Mouse (Mus musculus) layer of hippocampus, adult 9-11 months (tissue): ENCODE measurements around the gene Popdc2.
"Not testable (repeated sequence)": the region's sequence is repeated elsewhere in the genome, so short reads cannot be mapped to it uniquely, and the experiment has no call there.

ENCODE experiments used
- DNase-seq: peaks from one replicate; pipeline ENCODE4 v3.0.0; 2022

Gene Popdc2

GRCm38 (mm10) chr16:38361933-38362332 is at the start of gene Popdc2:
Gene Popdc2 (plus strand): TSS chr16:38362209.
- DNase-seq, result no peak

GRCm38 (mm10) chr16:38318492-38318891 is 43.5 kb upstream of the Popdc2 start:
- no peak for DNase-seq

GRCm38 (mm10) chr16:38319087-38319486 is 42.9 kb upstream of the Popdc2 start:
- no peak for DNase-seq

- DNase-seq, result peak; percentile 62
These were observed 40.5 kb upstream of the Popdc2 start for GRCm38 (mm10) chr16:38321452-38321935.

- no peak for DNase-seq
These were observed 37.7 kb upstream of the Popdc2 start for GRCm38 (mm10) chr16:38324311-38324710.

GRCm38 (mm10) chr16:38326778-38327397 is 35.1 kb upstream of the Popdc2 start:
- no peak for DNase-seq

GRCm38 (mm10) chr16:38329340-38329739 is 32.7 kb upstream of the Popdc2 start:
- no peak for DNase-seq

GRCm38 (mm10) chr16:38334431-38334830 is 27.6 kb upstream of the Popdc2 start:
- DNase-seq, result no peak

- DNase-seq, result not testable (repeated sequence)
These were observed 23.9 kb upstream of the Popdc2 start for GRCm38 (mm10) chr16:38338077-38338476.

GRCm38 (mm10) chr16:38341396-38342324 is 20.3 kb upstream of the Popdc2 start, which contains the start of gene Maats1:
Gene Maats1 (minus strand): TSS chr16:38342143.
- DNase-seq, result peak; percentile 73

GRCm38 (mm10) chr16:38344941-38345725 is 16.9 kb upstream of the Popdc2 start:
- no peak for DNase-seq

GRCm38 (mm10) chr16:38346529-38347325 is 15.3 kb upstream of the Popdc2 start, which contains the start of the genes Cox17 and Gm21987:
Gene Cox17 (plus strand): TSS chr16:38346991.
Gene Gm21987 (plus strand): TSS chr16:38347040.
- DNase-seq, result peak; percentile 96

- DNase-seq, result no peak
These were observed 14.4 kb upstream of the Popdc2 start for GRCm38 (mm10) chr16:38347588-38347987.

- no peak for DNase-seq
These were observed 13.7 kb upstream of the Popdc2 start for GRCm38 (mm10) chr16:38348217-38348761.

GRCm38 (mm10) chr16:38349881-38350280 is 12.1 kb upstream of the Popdc2 start:
- no peak for DNase-seq

GRCm38 (mm10) chr16:38350361-38350855 is 11.6 kb upstream of the Popdc2 start:
- DNase-seq, result no peak

GRCm38 (mm10) chr16:38350939-38351338 is 11.1 kb upstream of the Popdc2 start:
- no peak for DNase-seq

GRCm38 (mm10) chr16:38352031-38352430 is 10.0 kb upstream of the Popdc2 start:
- no peak for DNase-seq

- DNase-seq, result no peak
These were observed 9.2 kb upstream of the Popdc2 start for GRCm38 (mm10) chr16:38352851-38353250.

GRCm38 (mm10) chr16:38353642-38354041 is 8.4 kb upstream of the Popdc2 start:
- DNase-seq, result no peak

- no peak for DNase-seq
These were observed 7.7 kb upstream of the Popdc2 start for GRCm38 (mm10) chr16:38354185-38354913.
